Mouse (Mus musculus) G1E (cell line): ENCODE data around the gene Rin3. TPM values are rescaled to one million over a fixed set of nuclear protein-coding genes. Genes with fewer than 3 reads are reported as not detected.
A peak's percentile ranks its signal among the peaks of the same experiment; 100 is the strongest.

Source experiments
- ATAC-seq: 2 replicates; pipeline ENCODE4 v1.8.0; 2016; ENCODE audit warnings: mild to moderate bottlenecking; ENCODE audit not compliant: insufficient number of reproducible peaks, poor library complexity, low FRiP score, severe bottlenecking; ENCODE audit errors: extremely low read depth
- DNase-seq: peaks from one replicate; pipeline ENCODE4 v3.0.0; 2012; ENCODE audit warnings: low spot score
- H3K27me3 ChIP-seq: 2 replicates; pipeline ENCODE4 v1.6.1; 2012; ENCODE audit warnings: mild to moderate bottlenecking, low read length, inconsistent platforms; ENCODE audit not compliant: insufficient read depth
- H3K36me3 ChIP-seq: replicated peaks from 2 replicates; pipeline ENCODE3; 2012; ENCODE audit warnings: mild to moderate bottlenecking, inconsistent platforms
- H3K4me1 ChIP-seq: 2 replicates; pipeline ENCODE4 v1.6.1; 2012; ENCODE audit warnings: low read depth, low read length, inconsistent platforms, mixed read lengths; ENCODE audit not compliant: insufficient read depth
- H3K4me3 ChIP-seq: 2 replicates; pipeline ENCODE4 v1.5.1; 2012; ENCODE audit warnings: low read depth, mild to moderate bottlenecking, inconsistent platforms, low read length, moderate library complexity, mixed read lengths
- H3K9me3 ChIP-seq: replicated peaks from 2 replicates; pipeline ENCODE4 v1.6.1; 2012; ENCODE audit warnings: inconsistent platforms
- CTCF ChIP-seq: IDR thresholded peaks from 2 replicates; pipeline ENCODE4 v1.5.1; 2012; ENCODE audit warnings: low read depth, low read length, inconsistent platforms, mixed read lengths
- GATA1 ChIP-seq: IDR thresholded peaks from 2 replicates; pipeline ENCODE4 v1.6.1; 2012; ENCODE audit warnings: borderline replicate concordance, low read length, inconsistent platforms, mixed read lengths
- GATA2 ChIP-seq: IDR thresholded peaks from 2 replicates; pipeline ENCODE4 v1.6.1; 2012; ENCODE audit warnings: low read depth, low read length, inconsistent platforms, borderline replicate concordance
- POLR2AphosphoS5 ChIP-seq: IDR thresholded peaks from 2 replicates; pipeline ENCODE4 v1.6.1; 2012; ENCODE audit warnings: low read depth, low read length, inconsistent platforms; ENCODE audit not compliant: insufficient replicate concordance
- TAL1 ChIP-seq: conservative IDR thresholded peaks from 2 replicates; pipeline ENCODE4 v1.6.1; 2012; ENCODE audit warnings: low read depth, low read length, inconsistent platforms, mixed read lengths
- polyA plus RNA-seq: library from polyadenylated mRNA; stranded (reverse); fragments of >175 nt; gene quantifications from 2 replicates; pipeline ENCODE4 v1.2.3, GENCODE M21; 2012
- total RNA-seq, 2 experiments: library from RNA; stranded (forward) in 1 of 2; stranded (reverse) in 1 of 2; fragments of 200-1000 nt in 1 of 2; fragments of >200 nt in 1 of 2; fragmentation: Nextera tagmentation in 1 of 2; gene quantifications; 2 replicates each; pipeline ENCODE4 v1.2.3; 2014 to 2017

Rin3 gene
- total and polyA plus RNA-seq, 3 experiments = 3.4 to 5.2 (median 4.2) TPM

- Histone ChIP-seq H3K4me1 (no peaks in the 10 kb centered on the region), H3K27me3 (no peaks in the 10 kb centered on the region), H3K4me3 (no peak overlapping the region), H3K36me3 (no peaks in the 10 kb centered on the region), H3K9me3 (no peaks in the 10 kb centered on the region)
- DNase-seq (no peak), ATAC-seq (no peak)
- TF ChIP-seq GATA1 = no peak
- no peak for TF ChIP-seq TAL1
- no peak for TF ChIP-seq GATA2
- TF ChIP-seq POLR2AphosphoS5 = no peak
- no peak for TF ChIP-seq CTCF
These were observed 34.7 kb upstream of the Rin3 start for GRCm38 (mm10) chr12:102248104-102248503.

- TF ChIP-seq TAL1 (no peak), POLR2AphosphoS5 (no peak), CTCF (no peak), GATA2 (no peak), GATA1 (no peak)
- ATAC-seq (no peak), DNase-seq (no peak)
- Histone ChIP-seq H3K36me3 (no peaks in the 10 kb centered on the region), H3K9me3 (no peaks in the 10 kb centered on the region), H3K4me3 (no peak overlapping the region), H3K27me3 (no peaks in the 10 kb centered on the region), H3K4me1 (no peaks in the 10 kb centered on the region)
These were observed 32.5 kb upstream of the Rin3 start for GRCm38 (mm10) chr12:102250316-102250715.

DNA sequence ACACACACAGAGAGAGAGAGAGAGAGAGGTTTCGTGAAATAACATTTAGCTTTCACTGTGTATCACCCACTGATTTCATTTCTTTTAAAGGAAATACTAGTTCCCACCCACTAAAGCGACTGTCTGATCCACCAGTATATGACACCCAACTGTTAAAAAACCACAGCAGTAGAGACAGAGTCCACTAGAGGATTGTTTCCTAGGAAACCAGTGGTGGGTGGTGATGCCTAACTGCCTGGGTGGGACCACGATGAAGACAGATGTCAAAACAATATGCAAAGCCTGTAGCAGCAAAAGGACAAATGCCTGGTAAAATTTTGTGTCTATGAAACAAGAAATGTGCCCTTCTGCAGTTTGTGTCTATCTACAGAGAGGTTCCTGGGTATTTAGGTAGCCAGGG, 31.8 kb upstream of the Rin3 start:
- ATAC-seq = no peak
- H3K4me1 ChIP-seq = no peaks in the 10 kb centered on the region
- no peak for DNase-seq
- H3K4me3 ChIP-seq = no peak overlapping the region
- no peaks in the 10 kb centered on the region for H3K27me3 ChIP-seq
- TF ChIP-seq GATA2 (no peak), GATA1 (no peak)
- no peaks in the 10 kb centered on the region for H3K9me3 ChIP-seq
- H3K36me3 ChIP-seq = no peaks in the 10 kb centered on the region

DNA sequence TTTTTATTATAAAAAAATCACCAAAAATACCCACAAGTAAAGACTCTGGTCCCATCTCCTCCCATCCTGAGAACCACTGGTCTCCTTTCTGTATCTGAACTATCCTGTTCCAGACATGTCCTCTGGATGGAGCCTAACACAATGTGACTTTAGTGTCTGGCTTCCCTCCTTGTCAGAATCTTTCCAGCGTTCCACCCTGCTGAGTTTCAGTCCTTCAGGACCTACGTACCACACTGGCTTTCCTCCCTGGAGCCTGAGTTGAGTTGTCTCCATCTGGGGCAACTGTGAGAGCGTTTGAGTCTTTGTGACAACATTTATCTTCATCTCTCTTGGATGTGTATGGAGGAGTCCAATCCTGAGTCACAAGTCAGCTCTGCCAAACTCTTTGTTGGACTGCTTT, 30.9 kb upstream of the Rin3 start:
- TF ChIP-seq CTCF = no peak
- no peak for TF ChIP-seq GATA1
- no peak for TF ChIP-seq TAL1
- no peak for TF ChIP-seq GATA2
- TF ChIP-seq POLR2AphosphoS5 = no peak
- Histone ChIP-seq H3K27me3 (no peaks in the 10 kb centered on the region), H3K9me3 (no peaks in the 10 kb centered on the region), H3K4me3 (no peak overlapping the region), H3K36me3 (no peaks in the 10 kb centered on the region), H3K4me1 (no peaks in the 10 kb centered on the region)
- no peak for DNase-seq
- ATAC-seq = no peak

- Histone ChIP-seq H3K4me3 (no peak overlapping the region), H3K4me1 (no peaks in the 10 kb centered on the region), H3K27me3 (0 out of 2 replicates have a peak, but pooled peaks cover 2% of the 10 kb centered on the region), H3K36me3 (no peaks in the 10 kb centered on the region), H3K9me3 (no peaks in the 10 kb centered on the region)
- TF ChIP-seq GATA1 (no peak), TAL1 (no peak), CTCF (no peak), POLR2AphosphoS5 (no peak), GATA2 (no peak)
- ATAC-seq = no peak
- DNase-seq = no peak
These were observed 30.3 kb upstream of the Rin3 start for GRCm38 (mm10) chr12:102252525-102252924.

DNA sequence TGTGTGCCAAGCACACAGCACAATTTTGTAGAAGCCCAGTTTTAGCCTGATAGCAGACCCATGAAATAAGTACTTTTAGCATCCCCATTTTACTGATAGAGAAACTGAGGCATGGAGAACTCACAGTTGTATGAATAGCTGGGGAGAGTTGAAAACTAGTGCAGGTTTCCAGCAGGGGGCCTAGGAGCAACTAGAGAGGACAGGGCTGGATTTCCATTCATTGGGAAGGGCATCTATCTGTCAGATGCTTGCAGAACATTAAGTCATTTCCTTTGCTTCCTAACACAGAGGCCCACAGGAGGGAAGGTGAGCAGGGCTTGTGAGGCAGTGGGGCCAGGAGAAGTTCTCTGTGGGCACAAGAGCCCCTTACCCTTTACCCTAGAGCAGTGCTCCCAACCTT, 27.8 kb upstream of the Rin3 start:
- TF ChIP-seq POLR2AphosphoS5 (no peak), GATA1 (no peak), GATA2 (no peak), TAL1 (no peak)
- Histone ChIP-seq H3K36me3 (no peaks in the 10 kb centered on the region), H3K4me1 (no peaks in the 10 kb centered on the region), H3K4me3 (no peak overlapping the region), H3K27me3 (0 out of 2 replicates have a peak, but pooled peaks cover 2% of the 10 kb centered on the region), H3K9me3 (no peaks in the 10 kb centered on the region)
- no peak for DNase-seq
- ATAC-seq = no peak

DNA sequence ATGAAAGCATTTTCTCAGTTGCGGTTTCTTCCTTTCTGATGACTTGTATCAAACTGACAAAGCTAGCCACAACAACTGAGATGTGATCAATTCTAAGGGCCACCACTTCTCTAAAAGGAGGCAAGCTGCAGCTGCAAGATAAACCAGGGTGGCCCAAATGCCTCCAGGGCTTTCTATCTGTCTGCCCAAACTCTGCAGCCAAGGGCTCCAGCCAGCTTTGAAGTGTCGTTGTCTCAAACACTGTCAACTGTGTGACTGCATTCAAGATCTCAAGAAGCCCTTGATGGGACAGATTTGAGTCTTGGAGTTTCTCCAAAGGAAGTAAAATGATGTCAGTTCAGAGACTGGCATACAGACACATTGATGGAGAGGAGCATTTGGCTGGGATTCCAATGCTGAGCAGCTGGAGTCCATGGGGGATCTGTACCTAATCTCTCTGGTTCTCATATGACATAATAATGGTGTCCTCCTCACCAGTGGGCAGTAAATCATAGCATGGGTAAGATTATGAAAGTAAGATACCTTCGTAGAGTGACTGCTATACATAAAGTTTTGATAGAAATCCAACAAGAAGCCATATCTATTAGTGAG, 24.2 kb upstream of the Rin3 start:
- Histone ChIP-seq H3K4me3 (no peak overlapping the region), H3K4me1 (no peaks in the 10 kb centered on the region), H3K27me3 (0 out of 2 replicates have a peak, but pooled peaks cover 2% of the 10 kb centered on the region), H3K9me3 (no peaks in the 10 kb centered on the region), H3K36me3 (no peaks in the 10 kb centered on the region)
- ATAC-seq (peak; percentile 37; the same call in 1 of the 2 replicates), DNase-seq (no peak)
- TF ChIP-seq CTCF (no peak), POLR2AphosphoS5 (no peak), GATA1 (no peak), GATA2 (no peak), TAL1 (no peak)
